Mouse (Mus musculus): ENCODE measurements around the gene Spsb4. TPM values are rescaled to one million over a fixed set of nuclear protein-coding genes. Genes with fewer than 3 reads are reported as not detected.

Spsb4 gene
- polyA plus RNA-seq, 2 experiments, result 19.9 to 28.4 TPM

DNA sequence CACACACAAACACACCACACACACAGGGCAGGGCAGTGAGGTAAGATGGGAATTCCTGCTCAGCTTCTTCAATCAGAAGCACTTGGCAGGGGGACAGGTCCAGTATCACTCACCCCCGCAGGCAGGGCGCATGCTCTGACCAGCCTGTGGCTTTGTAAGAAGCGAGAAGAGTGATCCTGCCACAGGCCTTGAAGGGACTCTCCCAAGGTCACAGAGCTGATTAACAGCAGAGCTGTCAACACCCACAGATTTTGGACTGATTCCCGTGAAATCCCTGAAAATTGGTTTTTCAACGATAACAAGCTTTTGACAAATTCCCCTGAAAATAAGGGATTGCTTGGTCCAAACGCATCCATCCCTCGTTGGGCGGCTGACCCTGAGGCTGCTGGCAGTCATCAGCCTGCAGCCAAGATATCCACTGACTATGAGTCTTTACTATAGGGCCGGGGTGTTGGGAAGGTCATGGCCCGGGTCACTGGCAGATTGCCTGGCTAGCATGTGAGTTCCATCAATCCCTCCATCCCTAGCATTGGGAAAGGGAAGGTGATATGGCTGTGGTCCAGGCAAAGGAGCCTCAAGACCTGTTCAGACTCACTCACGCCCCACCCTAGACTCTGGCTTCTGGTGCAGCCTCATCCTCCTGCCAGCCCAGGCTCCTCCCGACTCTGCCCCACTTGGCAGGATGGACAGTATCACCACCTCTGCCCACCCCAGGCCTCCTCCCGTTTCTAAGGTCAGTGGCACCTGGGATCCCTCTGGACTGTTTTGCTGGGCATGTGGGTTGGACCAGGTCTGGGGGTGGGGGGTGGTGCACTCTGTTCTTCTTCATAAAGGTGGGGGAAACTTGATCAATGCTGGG, 41.1 kb downstream of the Spsb4 start:
- Histone ChIP-seq H3K9ac (ENCODE audit: low read depth, low read length, severe bottlenecking) (no peak overlapping the region), H3K36me3 (ENCODE audit: control insufficient read depth, insufficient read depth, low read length) (no peaks in the 10 kb centered on the region), H3K27ac (replicated peaks; ENCODE audit: low read depth, low read length) (no peak overlapping the region), H3K27me3 (ENCODE audit: control insufficient read depth, insufficient read depth, low read length) (no peaks in the 10 kb centered on the region), H3K4me3 (replicated peaks; ENCODE audit: low read length) (no peak overlapping the region), H3K4me1 (ENCODE audit: control insufficient read depth, insufficient read depth, low read length) (peaks cover 52% of the 10 kb centered on the region), H3K4me2 (replicated peaks; ENCODE audit: low read depth, low read length, severe bottlenecking) (no peak overlapping the region), H3K9me3 (ENCODE audit: control insufficient read depth, low read length) (no peaks in the 10 kb centered on the region)
- DNase-seq (ENCODE audit: low spot score), result no peak
- ATAC-seq (ENCODE audit: low FRiP score, low read depth), result no peak
- WGBS, result 45% methylated on average over 13 of the region's 13 CpGs
- TF ChIP-seq POLR2A (IDR thresholded peaks at IDR 0.05; ENCODE audit: borderline replicate concordance, extremely low read depth, insufficient read depth, insufficient read length), result no peak

DNA sequence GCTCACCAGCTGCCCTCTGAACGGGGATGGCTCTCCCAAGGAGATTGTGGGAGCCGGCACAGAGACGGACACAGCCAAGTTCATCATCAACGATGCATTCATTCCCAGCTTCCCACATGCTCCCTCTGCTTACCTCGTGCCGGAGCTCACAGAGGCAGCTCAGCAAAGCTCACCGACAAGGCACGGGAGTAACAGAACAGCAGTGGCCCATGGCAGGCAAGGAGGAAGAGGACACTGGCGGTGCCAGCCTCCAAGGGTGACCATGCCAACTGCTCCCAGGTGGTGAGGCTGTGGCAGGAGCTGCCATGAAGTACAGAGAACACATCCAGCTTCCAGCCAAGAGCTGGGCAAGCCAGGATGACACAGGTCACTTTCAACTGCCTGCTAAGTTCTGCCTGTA, 45.6 kb downstream of the Spsb4 start:
- Histone ChIP-seq H3K36me3 (ENCODE audit: control insufficient read depth, insufficient read depth, low read length) (no peaks in the 10 kb centered on the region), H3K4me1 (ENCODE audit: control insufficient read depth, insufficient read depth, low read length) (peaks cover 34% of the 10 kb centered on the region), H3K9me3 (ENCODE audit: control insufficient read depth, low read length) (no peaks in the 10 kb centered on the region), H3K9ac (ENCODE audit: low read depth, low read length, severe bottlenecking) (no peak overlapping the region), H3K4me2 (replicated peaks; ENCODE audit: low read depth, low read length, severe bottlenecking) (no peak overlapping the region), H3K4me3 (replicated peaks; ENCODE audit: low read length) (no peak overlapping the region), H3K27me3 (ENCODE audit: control insufficient read depth, insufficient read depth, low read length) (no peaks in the 10 kb centered on the region), H3K27ac (replicated peaks; ENCODE audit: low read depth, low read length) (peak overlapping the region; percentile 28; the same call in 1 of the 2 replicates)
- 79% methylated on average over 9 of the region's 9 CpGs for WGBS
- ATAC-seq (ENCODE audit: low FRiP score, low read depth) (no peak), DNase-seq (ENCODE audit: low spot score) (no peak)
- no peak for TF ChIP-seq POLR2A (IDR thresholded peaks at IDR 0.05; ENCODE audit: borderline replicate concordance, extremely low read depth, insufficient read depth, insufficient read length)

DNA sequence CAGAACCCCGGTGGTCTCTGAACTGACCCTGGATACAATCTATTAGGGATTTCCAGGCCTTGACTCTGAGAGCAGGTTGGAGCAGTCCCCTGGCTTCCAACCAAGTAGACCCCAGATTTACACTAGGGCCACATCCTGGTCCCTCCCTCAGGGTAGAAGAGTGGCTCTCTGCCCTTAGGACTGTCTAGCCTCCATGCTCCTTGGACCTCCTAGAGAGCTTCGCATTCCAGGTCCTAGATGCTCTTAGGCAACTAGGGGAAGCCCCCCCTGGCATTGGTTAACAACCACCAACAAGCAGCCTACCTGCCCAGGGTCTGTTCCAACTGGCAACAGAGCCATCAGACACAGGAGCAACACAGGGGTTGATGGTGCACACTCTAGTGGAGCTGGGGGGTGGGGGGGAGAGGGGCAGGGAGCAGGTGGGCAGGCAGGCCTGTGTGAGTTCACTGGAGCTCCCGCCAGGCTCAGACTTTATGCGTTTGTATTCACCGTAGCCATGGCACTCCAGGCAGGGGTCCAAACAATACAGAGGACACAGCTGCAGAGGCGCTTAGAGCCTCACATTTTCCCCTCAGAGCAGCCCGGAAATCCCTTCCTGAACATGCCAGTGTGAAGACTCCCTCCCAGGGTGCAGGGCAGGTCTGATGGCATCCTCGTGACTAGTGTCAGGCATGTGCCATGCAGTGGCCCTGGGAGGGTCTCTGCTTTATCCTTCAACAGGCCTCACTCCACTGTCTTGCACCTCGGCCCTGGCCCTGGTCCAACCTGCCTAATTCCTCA, 46.8 kb downstream of the Spsb4 start:
- Histone ChIP-seq H3K4me2 (replicated peaks; ENCODE audit: low read depth, low read length, severe bottlenecking) (no peak overlapping the region), H3K27me3 (ENCODE audit: control insufficient read depth, insufficient read depth, low read length) (no peaks in the 10 kb centered on the region), H3K4me3 (replicated peaks; ENCODE audit: low read length) (no peak overlapping the region), H3K4me1 (ENCODE audit: control insufficient read depth, insufficient read depth, low read length) (peaks cover 26% of the 10 kb centered on the region), H3K36me3 (ENCODE audit: control insufficient read depth, insufficient read depth, low read length) (no peaks in the 10 kb centered on the region), H3K9me3 (ENCODE audit: control insufficient read depth, low read length) (no peaks in the 10 kb centered on the region), H3K9ac (ENCODE audit: low read depth, low read length, severe bottlenecking) (no peak overlapping the region), H3K27ac (replicated peaks; ENCODE audit: low read depth, low read length) (peak overlapping the region; percentile 70)
- DNase-seq (ENCODE audit: low spot score) (peak; percentile 90), ATAC-seq (ENCODE audit: low FRiP score, low read depth) (peak; percentile 96)
- WGBS, result 48% methylated on average over 9 of the region's 9 CpGs
- TF ChIP-seq POLR2A (IDR thresholded peaks at IDR 0.05; ENCODE audit: borderline replicate concordance, extremely low read depth, insufficient read depth, insufficient read length), result no peak

DNA sequence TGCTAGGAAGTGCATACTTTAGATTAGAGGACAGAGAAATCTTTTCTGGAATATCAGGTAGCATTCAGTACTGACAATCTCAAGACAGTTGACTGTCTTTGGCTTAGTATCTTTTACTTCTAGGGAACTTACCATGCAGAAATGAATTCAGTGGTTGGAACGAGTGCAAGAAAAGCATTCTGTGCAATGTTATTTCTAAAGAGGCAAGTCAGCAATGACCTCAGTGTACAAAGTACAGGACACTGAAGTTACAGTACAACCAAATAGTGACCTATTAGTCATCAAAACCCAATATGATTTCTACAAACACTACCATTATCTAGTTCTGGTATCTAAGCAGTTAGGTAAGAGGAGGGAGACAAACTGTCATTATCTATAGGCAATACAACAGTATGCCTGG, 51.1 kb downstream of the Spsb4 start:
- no peaks in the 10 kb centered on the region for H3K9me3 ChIP-seq (ENCODE audit: control insufficient read depth, low read length)
- TF ChIP-seq POLR2A (IDR thresholded peaks at IDR 0.05; ENCODE audit: borderline replicate concordance, extremely low read depth, insufficient read depth, insufficient read length), result no peak
- DNase-seq (ENCODE audit: low spot score) (no peak), ATAC-seq (ENCODE audit: low FRiP score, low read depth) (no peak)
- no peak overlapping the region for H3K4me3 ChIP-seq (replicated peaks; ENCODE audit: low read length)
- no peaks in the 10 kb centered on the region for H3K36me3 ChIP-seq (ENCODE audit: control insufficient read depth, insufficient read depth, low read length)
- H3K27ac ChIP-seq (replicated peaks; ENCODE audit: low read depth, low read length), result no peak overlapping the region
- no peak overlapping the region for H3K9ac ChIP-seq (ENCODE audit: low read depth, low read length, severe bottlenecking)
- H3K27me3 ChIP-seq (ENCODE audit: control insufficient read depth, insufficient read depth, low read length), result no peaks in the 10 kb centered on the region
- no peak overlapping the region for H3K4me2 ChIP-seq (replicated peaks; ENCODE audit: low read depth, low read length, severe bottlenecking)
- 79% methylated on average over 1 of the region's 1 CpGs for WGBS
- peaks cover 31% of the 10 kb centered on the region for H3K4me1 ChIP-seq (ENCODE audit: control insufficient read depth, insufficient read depth, low read length)

DNA sequence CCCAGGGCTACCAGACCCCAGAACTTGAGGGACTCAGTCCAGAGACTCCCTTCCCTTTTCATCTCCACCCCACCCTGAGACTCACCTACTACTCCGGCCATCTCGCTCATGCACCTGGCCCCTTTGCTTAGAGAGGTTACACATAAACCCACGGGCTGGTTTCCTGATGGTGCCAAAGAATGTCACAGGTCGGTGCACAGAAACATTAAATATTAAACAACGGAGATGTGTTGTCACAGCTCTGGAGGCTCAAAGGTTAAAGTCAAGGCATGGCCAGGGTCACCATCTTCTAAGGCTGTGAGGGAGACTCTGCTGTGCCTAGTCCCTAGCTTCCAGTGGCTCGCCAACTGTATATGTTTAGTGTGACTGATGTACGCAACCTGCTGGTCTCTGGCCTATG, 52.2 kb downstream of the Spsb4 start:
- Histone ChIP-seq H3K4me3 (replicated peaks; ENCODE audit: low read length) (no peak overlapping the region), H3K27ac (replicated peaks; ENCODE audit: low read depth, low read length) (no peak overlapping the region), H3K9me3 (ENCODE audit: control insufficient read depth, low read length) (no peaks in the 10 kb centered on the region), H3K4me1 (ENCODE audit: control insufficient read depth, insufficient read depth, low read length) (peaks cover 31% of the 10 kb centered on the region), H3K27me3 (ENCODE audit: control insufficient read depth, insufficient read depth, low read length) (no peaks in the 10 kb centered on the region), H3K36me3 (ENCODE audit: control insufficient read depth, insufficient read depth, low read length) (no peaks in the 10 kb centered on the region), H3K4me2 (replicated peaks; ENCODE audit: low read depth, low read length, severe bottlenecking) (no peak overlapping the region), H3K9ac (ENCODE audit: low read depth, low read length, severe bottlenecking) (no peak overlapping the region)
- WGBS, result 93% methylated on average over 7 of the region's 7 CpGs
- ATAC-seq (ENCODE audit: low FRiP score, low read depth), result no peak
- DNase-seq (ENCODE audit: low spot score), result no peak
- TF ChIP-seq POLR2A (IDR thresholded peaks at IDR 0.05; ENCODE audit: borderline replicate concordance, extremely low read depth, insufficient read depth, insufficient read length), result no peak

Data from limb, embryonic 14.5 days (tissue).